ENCODE assay signal across 8 mouse cellular contexts in the genomic region with DNA sequence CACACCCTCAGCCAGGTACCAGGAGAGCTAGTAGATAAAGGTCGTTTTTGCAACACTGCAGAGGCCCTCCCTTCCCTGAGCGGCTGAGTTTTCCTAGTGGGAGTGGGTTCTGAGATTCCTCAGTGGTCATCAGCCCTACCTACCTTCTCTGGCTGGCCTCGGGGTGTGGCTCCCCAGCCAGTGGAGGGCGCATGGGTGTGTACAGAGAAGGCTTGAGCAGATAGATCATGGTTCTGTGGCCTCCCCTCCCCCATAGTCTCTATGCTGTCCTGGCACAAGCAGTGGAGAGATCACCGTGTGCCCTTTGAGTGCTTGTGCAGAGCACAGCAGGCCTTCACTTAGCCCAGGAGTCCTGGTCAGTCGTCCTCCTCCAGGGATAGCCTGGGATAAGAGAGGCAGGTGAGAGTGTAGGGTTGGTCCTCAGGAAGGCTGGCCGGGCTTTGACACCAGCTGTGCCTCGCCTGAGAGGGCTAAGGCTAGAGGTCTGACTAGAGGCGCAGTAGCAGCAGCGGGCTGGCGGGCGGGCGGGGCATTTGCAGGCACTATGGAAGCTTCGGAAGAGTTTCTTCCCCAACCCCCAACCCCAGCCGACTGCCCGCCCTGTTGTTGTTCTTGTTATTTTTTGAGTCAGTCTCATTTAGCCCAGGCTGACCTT. TPM values are rescaled to one million over a fixed set of nuclear protein-coding genes. Genes with fewer than 3 reads are reported as not detected.
DNase-seq lines count a peak whose midpoint lies in the region; ATAC-seq lines count a peak whose summit lies in the region.

No protein-coding gene starts in this region.

- 28% methylated on average over 16 of the region's 16 CpGs for WGBS in heart, embryonic 10.5 days
- WGBS in liver, embryonic 15.5 days (ENCODE audit: insufficient replicate concordance), result 29% methylated on average over 16 of the region's 16 CpGs

- H3K9ac ChIP-seq in liver, embryonic 15.5 days, result no peak overlapping the region

- H3K4me3 ChIP-seq in heart, embryonic 10.5 days, result peak overlapping the region; percentile 20; the same call in 1 of the 2 replicates
- no peak overlapping the region for H3K4me3 ChIP-seq in liver, embryonic 15.5 days (replicated peaks)

- H3K4me1 ChIP-seq in heart, embryonic 10.5 days, result peaks cover 92% of the 10 kb centered on the region
- H3K4me1 ChIP-seq in liver, embryonic 15.5 days (replicated peaks), result peaks cover 70% of the 10 kb centered on the region

- peak overlapping the region; percentile 75; the same call in 1 of the 2 replicates for H3K27ac ChIP-seq in heart, embryonic 10.5 days
- no peak overlapping the region for H3K27ac ChIP-seq in liver, embryonic 15.5 days (replicated peaks)

- H3K36me3 ChIP-seq in heart, embryonic 10.5 days, result peaks cover 25% of the 10 kb centered on the region
- peaks cover 4% of the 10 kb centered on the region; the same call in 1 of the 2 replicates for H3K36me3 ChIP-seq in liver, embryonic 15.5 days (replicated peaks)

- peaks cover 12% of the 10 kb centered on the region; the same call in 1 of the 2 replicates for H3K27me3 ChIP-seq in heart, embryonic 10.5 days (ENCODE audit: insufficient read depth, poor library complexity, severe bottlenecking)
- peaks cover 91% of the 10 kb centered on the region for H3K27me3 ChIP-seq in liver, embryonic 15.5 days

- DNase-seq in adrenal gland, postnatal 10 days, result peak; percentile 49
- no peak for DNase-seq in adrenal gland, postnatal 25 days
- DNase-seq in A20 (ENCODE audit: low read depth, low spot score), result peak; percentile 37
- peak; percentile 79 for DNase-seq in heart, embryonic 10.5 days (ENCODE audit: low spot score)
- peak; percentile 61 for DNase-seq in yolk sac, embryonic 10.5 days (ENCODE audit: low spot score)
- no peak for DNase-seq in layer of hippocampus, adult 9-10 months (ENCODE audit: low spot score)

- H3K9me3 ChIP-seq in heart, embryonic 10.5 days, result no peaks in the 10 kb centered on the region
- H3K9me3 ChIP-seq in liver, embryonic 15.5 days (replicated peaks), result no peaks in the 10 kb centered on the region

- H3K4me2 ChIP-seq in liver, embryonic 15.5 days, result peak overlapping the region; percentile 6; the same call in 1 of the 2 replicates

- ATAC-seq in liver, embryonic 15.5 days (ENCODE audit: insufficient read depth), result no peak; the same call in 1 of the 2 replicates
- ATAC-seq in granulocyte monocyte progenitor cell, adult 5-6 weeks (replicated peaks; ENCODE audit: poor library complexity, severe bottlenecking), result no peak

RNA-seq across cellular contexts. Expression of a gene that starts 2.4 kb away (rescaled TPM):
- 100 to 1,000 TPM; 151 to 176 TPM for total RNA-seq in adrenal gland, postnatal 10 days (2021)
- 28.9 and 30.2 TPM in 2 replicates for total RNA-seq in adrenal gland, postnatal 25 days (2021)
- polyA plus RNA-seq in heart, embryonic 10.5 days (2016; fragmentation: Nextera tagmentation; extraction: Ambion mirVana), result 511 and 613 TPM in 2 replicates
- 89.4 and 102 TPM in 2 replicates for polyA plus RNA-seq in liver, embryonic 15.5 days (2015; fragmentation: Nextera tagmentation; extraction: Ambion mirVana)
- 161 and 242 TPM in 2 replicates for total RNA-seq in granulocyte monocyte progenitor cell, adult 5-6 weeks (2014; fragmentation: Nextera tagmentation)
- total RNA-seq in granulocyte monocyte progenitor cell, adult 5-6 weeks (2017), result 84.6 and 103 TPM in 2 replicates

RNA-seq across cellular contexts. Expression of a gene that starts 7.7 kb away (rescaled TPM):
- 1 to 10 TPM; 3.1 to 5.4 TPM for total RNA-seq in adrenal gland, postnatal 10 days (2021)
- 1.4 and 2.5 TPM in 2 replicates for total RNA-seq in adrenal gland, postnatal 25 days (2021)
- 32.7 and 33.5 TPM in 2 replicates for polyA plus RNA-seq in heart, embryonic 10.5 days (2016; fragmentation: Nextera tagmentation; extraction: Ambion mirVana)
- polyA plus RNA-seq in liver, embryonic 15.5 days (2015; fragmentation: Nextera tagmentation; extraction: Ambion mirVana), result 11.3 and 11.5 TPM in 2 replicates
- 6.5 and 11.1 TPM in 2 replicates for total RNA-seq in granulocyte monocyte progenitor cell, adult 5-6 weeks (2014; fragmentation: Nextera tagmentation)
- total RNA-seq in granulocyte monocyte progenitor cell, adult 5-6 weeks (2017), result 6.1 and 22.6 TPM in 2 replicates

RNA-seq across cellular contexts. Expression of a gene that starts 8.5 kb away (rescaled TPM):
- 100 to 1,000 TPM; 184 to 199 TPM for total RNA-seq in adrenal gland, postnatal 10 days (2021)
- 65.9 and 69.0 TPM in 2 replicates for total RNA-seq in adrenal gland, postnatal 25 days (2021)
- 956 and 1,505 TPM in 2 replicates for polyA plus RNA-seq in heart, embryonic 10.5 days (2016; fragmentation: Nextera tagmentation; extraction: Ambion mirVana)
- 45.1 and 51.5 TPM in 2 replicates for polyA plus RNA-seq in liver, embryonic 15.5 days (2015; fragmentation: Nextera tagmentation; extraction: Ambion mirVana)
- total RNA-seq in granulocyte monocyte progenitor cell, adult 5-6 weeks (2014; fragmentation: Nextera tagmentation), result not detected in 2 replicates
- 0.46 TPM in 1 of 2 replicates, not detected in the other for total RNA-seq in granulocyte monocyte progenitor cell, adult 5-6 weeks (2017)

RNA-seq across cellular contexts. Expression of a gene that starts 37.2 kb away (rescaled TPM):
- 1 to 10 TPM; 3.0 to 3.1 TPM for total RNA-seq in adrenal gland, postnatal 10 days (2021)
- 4.1 and 4.3 TPM in 2 replicates for total RNA-seq in adrenal gland, postnatal 25 days (2021)
- 2.6 and 6.1 TPM in 2 replicates for polyA plus RNA-seq in heart, embryonic 10.5 days (2016; fragmentation: Nextera tagmentation; extraction: Ambion mirVana)
- polyA plus RNA-seq in liver, embryonic 15.5 days (2015; fragmentation: Nextera tagmentation; extraction: Ambion mirVana), result 0.33 and 0.54 TPM in 2 replicates
- 0.17 TPM in 1 of 2 replicates, not detected in the other for total RNA-seq in granulocyte monocyte progenitor cell, adult 5-6 weeks (2014; fragmentation: Nextera tagmentation)
- not detected in 2 replicates for total RNA-seq in granulocyte monocyte progenitor cell, adult 5-6 weeks (2017)

RNA-seq across cellular contexts. Expression of a gene that starts 50.4 kb away (rescaled TPM):
- total RNA-seq in adrenal gland, postnatal 10 days (2021), result 10 to 100 TPM; 78.1 to 85.9 TPM
- total RNA-seq in adrenal gland, postnatal 25 days (2021), result 104 and 109 TPM in 2 replicates
- 12.0 and 17.5 TPM in 2 replicates for polyA plus RNA-seq in heart, embryonic 10.5 days (2016; fragmentation: Nextera tagmentation; extraction: Ambion mirVana)
- 3.8 and 4.4 TPM in 2 replicates for polyA plus RNA-seq in liver, embryonic 15.5 days (2015; fragmentation: Nextera tagmentation; extraction: Ambion mirVana)
- 73.6 and 85.1 TPM in 2 replicates for total RNA-seq in granulocyte monocyte progenitor cell, adult 5-6 weeks (2014; fragmentation: Nextera tagmentation)
- total RNA-seq in granulocyte monocyte progenitor cell, adult 5-6 weeks (2017), result 21.0 and 27.6 TPM in 2 replicates

Comparison
In these comparisons a context has a peak if more than half of its experiments do, and no peak if none do; other contexts are left out.
1. DNase-seq: peak in adrenal gland, postnatal 10 days (single experiment), A20 (single experiment), heart, embryonic 10.5 days (single experiment) and yolk sac, embryonic 10.5 days (single experiment); none in adrenal gland, postnatal 25 days (single experiment) and layer of hippocampus, adult 9-10 months (single experiment).
2. RNA of a gene that starts 8.5 kb away (total RNA-seq): 184 to 199 TPM in adrenal gland, postnatal 10 days and 65.9 to 69.0 TPM in adrenal gland, postnatal 25 days; 0.46 TPM in granulocyte monocyte progenitor cell, adult 5-6 weeks; every median in the first group is over 10 times any median in the second.